Comparison of ENCODE assay signal across 8 mouse cellular contexts in the genomic region with DNA sequence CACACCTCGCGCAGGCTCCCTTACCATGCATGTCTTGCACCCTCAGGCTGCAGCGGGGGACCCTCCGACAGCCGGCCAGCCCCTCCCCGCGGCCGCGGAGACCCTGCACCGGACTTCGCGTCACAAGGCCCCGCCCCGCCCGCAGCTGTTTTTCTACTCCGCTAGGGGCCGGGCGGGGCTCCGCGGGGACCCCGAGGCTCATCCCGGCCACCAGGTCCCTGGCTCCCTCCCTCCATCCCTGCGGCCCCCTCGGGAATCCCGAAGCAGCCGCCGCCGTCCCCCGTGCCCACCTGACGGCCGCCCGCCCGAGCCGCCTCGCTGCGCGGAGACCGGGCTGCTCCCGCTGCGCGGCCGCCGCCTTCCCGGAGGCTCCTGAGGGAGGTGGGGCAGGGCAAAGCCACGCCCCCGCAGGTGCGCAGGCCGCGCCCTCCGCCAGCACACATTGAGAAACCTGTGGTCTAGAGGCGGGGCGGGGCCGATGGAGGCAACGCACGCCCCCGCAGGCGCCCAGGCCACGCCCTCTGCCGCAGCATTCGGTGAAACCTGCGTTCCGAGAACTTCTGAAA. TPM values are rescaled to one million over a fixed set of nuclear protein-coding genes. Genes with fewer than 3 reads are reported as not detected.
DNase-seq lines count a peak whose midpoint lies in the region; ATAC-seq lines count a peak whose summit lies in the region.

A gene (minus strand): TSS at position 374 of the 566 bp plus-strand sequence.

- H3K9me3 ChIP-seq in embryonic facial prominence, embryonic 11.5 days (replicated peaks; ENCODE audit: control insufficient read depth, low read length) = no peaks in the 10 kb centered on the region
- no peaks in the 10 kb centered on the region for H3K9me3 ChIP-seq in hindbrain, embryonic 15.5 days
- peaks cover 6% of the 10 kb centered on the region for H3K9me3 ChIP-seq in liver, embryonic 11.5 days (ENCODE audit: control insufficient read depth, low read length)

- H3K27me3 ChIP-seq in embryonic facial prominence, embryonic 11.5 days (ENCODE audit: control insufficient read depth, insufficient read depth, low read length) = peaks cover 37% of the 10 kb centered on the region
- peaks cover 55% of the 10 kb centered on the region for H3K27me3 ChIP-seq in hindbrain, embryonic 15.5 days
- H3K27me3 ChIP-seq in liver, embryonic 11.5 days (replicated peaks; ENCODE audit: control insufficient read depth, insufficient read depth, low read length) = peaks cover 59% of the 10 kb centered on the region

- WGBS in embryonic facial prominence, embryonic 11.5 days = under 1% methylated on average over 61 of the region's 62 CpGs
- under 1% methylated on average over 47 of the region's 62 CpGs for WGBS in hindbrain, embryonic 15.5 days
- 1% methylated on average over 62 of the region's 62 CpGs for WGBS in liver, embryonic 11.5 days

- intact Hi-C loops in gastrocnemius, postnatal 36 days (cut with DNase I) = loop anchor here (5.0 kb wide), 1 partner anchor 98 kb away; no protein-coding TSS in a partner anchor

- H3K36me3 ChIP-seq in embryonic facial prominence, embryonic 11.5 days (replicated peaks; ENCODE audit: control insufficient read depth, insufficient read depth, low read depth, low read length) = no peaks in the 10 kb centered on the region
- no peaks in the 10 kb centered on the region for H3K36me3 ChIP-seq in hindbrain, embryonic 15.5 days
- H3K36me3 ChIP-seq in liver, embryonic 11.5 days (ENCODE audit: control insufficient read depth, insufficient read depth, low read length) = no peaks in the 10 kb centered on the region

- H3K27ac ChIP-seq in embryonic facial prominence, embryonic 11.5 days (replicated peaks; ENCODE audit: low read depth, low read length) = no peak within 1 kb of the TSS
- H3K27ac ChIP-seq in hindbrain, embryonic 15.5 days (replicated peaks) = no peak within 1 kb of the TSS
- H3K27ac ChIP-seq in liver, embryonic 11.5 days (ENCODE audit: low read depth, low read length) = no peak within 1 kb of the TSS

- H3K4me3 ChIP-seq in embryonic facial prominence, embryonic 11.5 days (ENCODE audit: low read depth, low read length) = peak within 1 kb of the TSS; percentile 58
- H3K4me3 ChIP-seq in hindbrain, embryonic 15.5 days = peak within 1 kb of the TSS; percentile 54
- peak within 1 kb of the TSS; percentile 71 for H3K4me3 ChIP-seq in liver, embryonic 11.5 days (ENCODE audit: low read depth, low read length)

- H3K9ac ChIP-seq in embryonic facial prominence, embryonic 11.5 days (replicated peaks; ENCODE audit: low read length) = peak within 1 kb of the TSS; percentile 55
- H3K9ac ChIP-seq in hindbrain, embryonic 15.5 days = peak within 1 kb of the TSS; percentile 41; the same call in 1 of the 2 replicates
- peak within 1 kb of the TSS; percentile 55 for H3K9ac ChIP-seq in liver, embryonic 11.5 days (ENCODE audit: low read depth, low read length)

- peak; percentile 36 for DNase-seq in gastrocnemius, adult 18-20 months (ENCODE audit: low spot score)
- DNase-seq in gastrocnemius, postnatal 36 days = no peak
- peak; percentile 73 for DNase-seq in embryonic facial prominence, embryonic 11.5 days (ENCODE audit: low spot score)
- peak; percentile 79 for DNase-seq in liver, embryonic 11.5 days (ENCODE audit: low spot score)
- peak; percentile 89 for DNase-seq in naive thymus-derived CD4-positive, alpha-beta T cell, adult 2 months (ENCODE audit: low read depth)
- peak; percentile 88 for DNase-seq in testis, postnatal 14 days (ENCODE audit: low spot score)
- no peak for DNase-seq in cerebellum, adult 8-10 months

- H3K4me1 ChIP-seq in embryonic facial prominence, embryonic 11.5 days (ENCODE audit: control insufficient read depth, insufficient read depth, low read length) = peaks cover 9% of the 10 kb centered on the region
- peaks cover 19% of the 10 kb centered on the region for H3K4me1 ChIP-seq in hindbrain, embryonic 15.5 days (replicated peaks)
- peaks cover 14% of the 10 kb centered on the region for H3K4me1 ChIP-seq in liver, embryonic 11.5 days (replicated peaks; ENCODE audit: control insufficient read depth, insufficient read depth, low read length)

- ATAC-seq in embryonic facial prominence, embryonic 11.5 days (replicated peaks; ENCODE audit: insufficient number of reproducible peaks, low FRiP score, low TSS enrichment, low read depth) = 0 out of 2 replicates have a peak, but pooled peaks have one; percentile 8
- peak; percentile 21; the same call in 1 of the 2 replicates for ATAC-seq in hindbrain, embryonic 15.5 days (ENCODE audit: low FRiP score, low read depth)
- peak; percentile 74 for ATAC-seq in liver, embryonic 11.5 days (replicated peaks; ENCODE audit: low FRiP score)

- peak within 1 kb of the TSS; percentile 95 for H3K4me2 ChIP-seq in embryonic facial prominence, embryonic 11.5 days (ENCODE audit: low read depth, low read length)
- peak within 1 kb of the TSS; percentile 98 for H3K4me2 ChIP-seq in hindbrain, embryonic 15.5 days
- peak within 1 kb of the TSS; percentile 100 for H3K4me2 ChIP-seq in liver, embryonic 11.5 days

RNA-seq across cellular contexts. Expression of the gene that starts here (rescaled TPM):
- total RNA-seq in gastrocnemius, adult 18-20 months (2021) = under 1 TPM in 1 of 2 experiments, not detected in 1; 0.21 TPM
- total RNA-seq in gastrocnemius, postnatal 36 days (2021) = under 1 TPM; 0.25 to 0.38 TPM
- 3.9 and 5.6 TPM in 2 replicates for polyA plus RNA-seq in embryonic facial prominence, embryonic 11.5 days (2014; fragmentation: Nextera tagmentation; extraction: Ambion mirVana)
- polyA plus RNA-seq in hindbrain, embryonic 15.5 days (2015; fragmentation: Nextera tagmentation; extraction: Ambion mirVana) = 1.2 and 2.1 TPM in 2 replicates
- polyA plus RNA-seq in liver, embryonic 11.5 days (2014; fragmentation: Nextera tagmentation; extraction: Ambion mirVana) = 0.71 and 0.99 TPM in 2 replicates

Comparison
In these comparisons a context has a peak if more than half of its experiments do, and no peak if none do; other contexts are left out.
1. Peak in DNase-seq in gastrocnemius, adult 18-20 months; RNA of the gene not detected or under 1 TPM.
2. Peak in DNase-seq, ATAC-seq, H3K4me3 ChIP-seq, H3K9ac ChIP-seq and H3K4me2 ChIP-seq in liver, embryonic 11.5 days; RNA of the gene not detected or under 1 TPM.
3. DNase-seq: peak in embryonic facial prominence, embryonic 11.5 days (single experiment), naive thymus-derived CD4-positive, alpha-beta T cell, adult 2 months (single experiment) and testis, postnatal 14 days (single experiment); none in gastrocnemius, postnatal 36 days (0 of 2) and cerebellum, adult 8-10 months (single experiment).
4. ATAC-seq: peak in every context shown above with its lines; median percentile 74 in liver, embryonic 11.5 days; 21 in hindbrain, embryonic 15.5 days; 8 in embryonic facial prominence, embryonic 11.5 days.
5. Peak in every context shown above with its lines, with median percentiles within 50 percentile points of each other: H3K4me2 ChIP-seq, H3K4me3 ChIP-seq and H3K9ac ChIP-seq.